Mouse (Mus musculus) heart, embryonic 11.5 days (tissue): Measurements from ENCODE around the gene Car10. TPM values are rescaled to one million over a fixed set of nuclear protein-coding genes. Genes with fewer than 3 reads are reported as not detected.

Experiments used
- ATAC-seq: fragments of 200-750 bp; cut with Nextera tagmentation; replicated peaks from 2 replicates; pipeline ENCODE4 v1.8.0; 2017; ENCODE audit warnings: moderate library complexity; ENCODE audit not compliant: insufficient number of reproducible peaks, low FRiP score, low TSS enrichment
- H3K27ac ChIP-seq: fragments of 300-500 bp; sonication (generic); 2 replicates; pipeline ENCODE4 v1.5.1; 2014; ENCODE audit warnings: mild to moderate bottlenecking, low read depth, low read length
- H3K27me3 ChIP-seq: fragments of 300-500 bp; sonication (generic); 2 replicates; pipeline ENCODE4 v1.6.1; 2014; ENCODE audit warnings: mild to moderate bottlenecking, low read length, mixed read lengths; ENCODE audit not compliant: control insufficient read depth, insufficient read depth
- H3K36me3 ChIP-seq: fragments of 300-500 bp; sonication (generic); 2 replicates; pipeline ENCODE4 v1.6.1; 2014; ENCODE audit warnings: mild to moderate bottlenecking, low read length, moderate library complexity, mixed read lengths; ENCODE audit not compliant: control insufficient read depth, insufficient read depth
- H3K4me1 ChIP-seq: fragments of 300-500 bp; sonication (generic); 2 replicates; pipeline ENCODE4 v1.6.1; 2014; ENCODE audit warnings: low read length; ENCODE audit not compliant: control insufficient read depth, insufficient read depth
- H3K4me2 ChIP-seq: fragments of 300-500 bp; sonication (generic); 2 replicates; pipeline ENCODE4 v1.6.1; 2014; ENCODE audit warnings: mild to moderate bottlenecking, moderate library complexity
- H3K4me3 ChIP-seq: fragments of 300-500 bp; sonication (generic); 2 replicates; pipeline ENCODE4 v1.5.1; 2014; ENCODE audit warnings: low read depth, low read length
- H3K9ac ChIP-seq: fragments of 300-500 bp; sonication (generic); 2 replicates; pipeline ENCODE4 v1.6.1; 2014; ENCODE audit warnings: mild to moderate bottlenecking, low read depth, low read length, moderate library complexity
- H3K9me3 ChIP-seq: fragments of 300-500 bp; sonication (generic); replicated peaks from 2 replicates; pipeline ENCODE4 v1.6.1; 2016; ENCODE audit warnings: low read length; ENCODE audit not compliant: control insufficient read depth
- WGBS: fragments of 180-500 bp; shearing (Covaris S2); extraction: QIAGEN DNeasy Blood & Tissue Kit; methylation state at CpG from one replicate; pipeline ENCODE4 v1.1.7; 2014; ENCODE audit not compliant: insufficient replicate concordance; 5-methylcytosine and 5-hydroxymethylcytosine counted together
- polyA plus RNA-seq: library from polyadenylated mRNA; unstranded; fragments of >200 nt; fragmentation: Nextera tagmentation; extraction: Ambion mirVana; gene quantifications from 2 replicates; pipeline ENCODE4 v1.2.1, GENCODE M21; 2014

Car10 gene
- polyA plus RNA-seq, 1 experiment from 2014 or later, result 0.44 TPM

DNA sequence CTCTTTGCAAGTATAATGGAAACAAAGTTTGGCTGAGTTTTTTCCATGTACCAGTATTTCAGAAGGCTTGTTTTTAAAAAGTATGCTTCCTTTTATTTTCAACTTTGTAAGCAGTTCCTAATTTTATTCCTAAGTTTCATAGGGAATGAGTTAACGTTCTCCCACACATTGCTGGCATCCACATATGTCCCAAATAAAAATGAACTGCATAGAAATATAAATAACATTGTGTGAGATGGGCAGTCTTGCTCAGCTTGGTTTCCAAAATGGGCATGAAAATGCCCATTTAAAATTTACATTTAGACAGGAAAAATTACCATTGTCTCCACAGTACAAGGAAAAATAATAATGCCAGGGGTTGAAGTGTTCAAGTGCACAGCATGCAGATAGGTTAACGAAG is 30.7 kb downstream of the Car10 start:
- ATAC-seq, result no peak
- WGBS, result 64% methylated on average over 2 of the region's 2 CpGs
- Histone ChIP-seq H3K9ac (no peak overlapping the region), H3K4me2 (no peak overlapping the region), H3K27ac (no peak overlapping the region), H3K36me3 (no peaks in the 10 kb centered on the region), H3K4me1 (no peaks in the 10 kb centered on the region), H3K9me3 (no peaks in the 10 kb centered on the region), H3K4me3 (no peak overlapping the region), H3K27me3 (no peaks in the 10 kb centered on the region)

GRCm38 (mm10) chr11:93137841-93138240 is 40.0 kb downstream of the Car10 start:
- no peaks in the 10 kb centered on the region for H3K4me1 ChIP-seq
- H3K27ac ChIP-seq, result no peak overlapping the region
- no peak overlapping the region for H3K4me2 ChIP-seq
- WGBS, result 84% methylated on average over 1 of the region's 1 CpGs
- ATAC-seq, result no peak
- no peak overlapping the region for H3K4me3 ChIP-seq
- H3K36me3 ChIP-seq, result no peaks in the 10 kb centered on the region
- H3K9me3 ChIP-seq, result no peaks in the 10 kb centered on the region
- H3K9ac ChIP-seq, result no peak overlapping the region
- H3K27me3 ChIP-seq, result no peaks in the 10 kb centered on the region

- 61% methylated on average over 1 of the region's 1 CpGs for WGBS
- Histone ChIP-seq H3K36me3 (no peaks in the 10 kb centered on the region), H3K9ac (no peak overlapping the region), H3K4me2 (no peak overlapping the region), H3K9me3 (no peaks in the 10 kb centered on the region), H3K27me3 (no peaks in the 10 kb centered on the region), H3K4me1 (no peaks in the 10 kb centered on the region), H3K4me3 (no peak overlapping the region), H3K27ac (no peak overlapping the region)
- no peak for ATAC-seq
Observed at GRCm38 (mm10) chr11:93141727-93142126, 43.9 kb downstream of the Car10 start.

DNA sequence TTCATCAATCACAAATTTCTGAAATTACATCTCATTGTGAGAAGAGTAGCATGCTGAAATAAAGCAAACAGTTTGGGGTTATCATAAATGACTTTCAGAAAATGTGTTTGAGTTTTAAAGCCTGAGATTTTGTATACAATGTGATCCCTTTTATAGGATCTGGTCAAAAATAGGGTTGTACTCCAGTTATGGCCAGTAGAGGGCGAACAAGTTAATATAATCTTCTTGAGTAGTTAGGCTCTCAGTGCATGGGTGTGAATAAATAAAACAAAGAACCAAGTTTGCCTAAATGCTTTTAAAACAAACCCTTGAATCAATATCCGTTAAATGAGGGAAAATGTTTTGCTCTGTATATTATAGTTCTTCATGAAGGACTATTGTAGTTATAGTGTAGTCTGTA is 46.7 kb downstream of the Car10 start:
- Histone ChIP-seq H3K27me3 (no peaks in the 10 kb centered on the region), H3K9ac (no peak overlapping the region), H3K27ac (no peak overlapping the region), H3K4me3 (no peak overlapping the region), H3K36me3 (no peaks in the 10 kb centered on the region), H3K4me2 (no peak overlapping the region), H3K9me3 (no peaks in the 10 kb centered on the region), H3K4me1 (no peaks in the 10 kb centered on the region)
- no peak for ATAC-seq
- 10% methylated on average over 2 of the region's 2 CpGs for WGBS

- whole genome bisulfite sequencing, result 53% methylated on average over 3 of the region's 3 CpGs
- H3K9me3 ChIP-seq, result no peaks in the 10 kb centered on the region
Observed at GRCm38 (mm10) chr11:93154910-93155309, 57.1 kb downstream of the Car10 start.

GRCm38 (mm10) chr11:93172430-93172829 is 74.6 kb downstream of the Car10 start:
- H3K4me3 ChIP-seq, result no peak overlapping the region
- no peaks in the 10 kb centered on the region for H3K4me1 ChIP-seq
- H3K4me2 ChIP-seq, result no peak overlapping the region
- H3K36me3 ChIP-seq, result no peaks in the 10 kb centered on the region
- ATAC-seq, result no peak
- H3K27ac ChIP-seq, result no peak overlapping the region
- H3K27me3 ChIP-seq, result no peaks in the 10 kb centered on the region
- H3K9ac ChIP-seq, result no peak overlapping the region
- H3K9me3 ChIP-seq, result no peaks in the 10 kb centered on the region

More at GRCm38 (mm10) chr11:93154910-93155309, 57.1 kb downstream of the Car10 start:
- Histone ChIP-seq H3K27ac (no peak overlapping the region), H3K27me3 (no peaks in the 10 kb centered on the region), H3K9ac (no peak overlapping the region), H3K36me3 (no peaks in the 10 kb centered on the region), H3K4me3 (no peak overlapping the region), H3K4me2 (no peak overlapping the region), H3K4me1 (no peaks in the 10 kb centered on the region)
- ATAC-seq, result no peak

- H3K4me3 ChIP-seq, result no peak overlapping the region
- H3K9ac ChIP-seq, result no peak overlapping the region
- H3K36me3 ChIP-seq, result no peaks in the 10 kb centered on the region
- 86% methylated on average over 1 of the region's 1 CpGs for WGBS
- no peak overlapping the region for H3K4me2 ChIP-seq
- H3K9me3 ChIP-seq, result no peaks in the 10 kb centered on the region
- no peak overlapping the region for H3K27ac ChIP-seq
- no peaks in the 10 kb centered on the region for H3K4me1 ChIP-seq
- no peaks in the 10 kb centered on the region for H3K27me3 ChIP-seq
- no peak for ATAC-seq
Observed at GRCm38 (mm10) chr11:93173533-93174308, 75.9 kb downstream of the Car10 start.

- ATAC-seq, result no peak
- H3K9ac ChIP-seq, result no peak overlapping the region
- WGBS, result 48% methylated on average over 4 of the region's 4 CpGs
Observed at GRCm38 (mm10) chr11:93185477-93185876, 87.6 kb downstream of the Car10 start.

GRCm38 (mm10) chr11:93186163-93186562 is 88.3 kb downstream of the Car10 start:
- no peak for ATAC-seq
- H3K9ac ChIP-seq, result no peak overlapping the region
- no peaks in the 10 kb centered on the region for H3K36me3 ChIP-seq
- H3K27me3 ChIP-seq, result no peaks in the 10 kb centered on the region
- H3K4me3 ChIP-seq, result no peak overlapping the region
- WGBS, result 60% methylated on average over 2 of the region's 2 CpGs
- no peaks in the 10 kb centered on the region for H3K9me3 ChIP-seq
- no peaks in the 10 kb centered on the region for H3K4me1 ChIP-seq
- H3K27ac ChIP-seq, result no peak overlapping the region
- H3K4me2 ChIP-seq, result no peak overlapping the region

More at GRCm38 (mm10) chr11:93185477-93185876, 87.6 kb downstream of the Car10 start:
- no peak overlapping the region for H3K4me3 ChIP-seq
- H3K4me2 ChIP-seq, result no peak overlapping the region
- H3K27ac ChIP-seq, result no peak overlapping the region
- no peaks in the 10 kb centered on the region for H3K27me3 ChIP-seq
- H3K36me3 ChIP-seq, result no peaks in the 10 kb centered on the region
- H3K9me3 ChIP-seq, result no peaks in the 10 kb centered on the region
- no peaks in the 10 kb centered on the region for H3K4me1 ChIP-seq
